Mouse (Mus musculus): ENCODE measurements around the gene Kpna4. TPM values are rescaled to one million over a fixed set of nuclear protein-coding genes. Genes with fewer than 3 reads are reported as not detected.
A peak's percentile ranks its signal among the peaks of the same experiment; 100 is the strongest.
"Not testable (repeated sequence)": the region's sequence is repeated elsewhere in the genome, so short reads cannot be mapped to it uniquely, and the experiment has no call there.

The Kpna4 gene
- polyA plus RNA-seq, 1 experiment: 81.6 TPM

DNA sequence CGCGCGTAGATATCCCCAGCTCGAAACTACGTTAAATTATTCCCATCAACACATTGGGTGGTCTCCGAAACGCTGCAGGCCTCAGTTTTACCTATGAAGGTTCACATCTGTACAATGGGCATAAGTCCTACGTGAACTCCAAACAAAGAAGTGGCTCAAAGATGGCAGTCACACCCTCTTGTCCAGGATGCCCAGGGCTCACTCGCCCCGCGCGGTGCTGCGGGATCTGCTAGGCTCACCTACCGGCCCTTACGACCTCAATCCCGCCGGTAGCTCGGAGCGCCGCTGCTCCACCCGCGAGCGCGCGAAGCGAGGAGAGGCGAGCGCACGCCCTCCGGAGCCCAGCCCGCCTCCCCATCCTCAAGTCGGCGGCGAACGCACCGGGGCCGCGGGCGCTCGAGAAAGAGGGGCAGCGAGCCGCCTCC lies 82.7 kb downstream of the Kpna4 start:
- Histone ChIP-seq H3K4me3 (ENCODE audit: insufficient read depth, low read depth, low read length) (peak overlapping the region; percentile 59), H3K27ac (ENCODE audit: insufficient read depth, low read depth, low read length) (no peak overlapping the region), H3K4me1 (ENCODE audit: control insufficient read depth, insufficient read depth, low read length) (peaks cover 3% of the 10 kb centered on the region; the same call in 1 of the 2 replicates)
- no peak for TF ChIP-seq CTCF (IDR thresholded peaks at IDR 0.05; ENCODE audit: insufficient read depth, low read depth, low read length)
- no peak for TF ChIP-seq POLR2A (IDR thresholded peaks at IDR 0.05; ENCODE audit: insufficient read depth, low read depth, low read length)
- under 1% methylated on average over 42 of the region's 42 CpGs for WGBS

DNA sequence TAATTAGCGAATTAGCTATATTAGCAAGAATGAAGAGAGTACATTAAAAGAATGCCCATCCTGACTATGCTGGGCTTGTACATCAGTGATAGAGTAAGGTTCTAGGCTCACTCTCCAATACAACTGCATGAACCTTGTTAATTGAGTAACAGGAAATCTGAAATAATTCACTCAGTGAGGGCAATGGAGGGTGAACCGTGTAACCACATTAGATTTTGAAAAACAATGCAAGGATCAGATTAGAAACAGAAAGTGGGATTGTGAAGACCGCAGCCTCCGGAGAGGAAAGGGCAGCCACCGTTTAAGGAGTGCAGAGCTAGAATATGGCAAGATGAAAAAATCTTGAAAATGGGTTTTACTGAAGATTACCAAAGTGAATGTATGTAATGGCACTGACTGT lies 85.6 kb downstream of the Kpna4 start:
- H3K4me1 ChIP-seq (ENCODE audit: control insufficient read depth, insufficient read depth, low read length): peaks cover 3% of the 10 kb centered on the region; the same call in 1 of the 2 replicates
- H3K27ac ChIP-seq (ENCODE audit: insufficient read depth, low read depth, low read length): no peak overlapping the region
- WGBS: 51% methylated on average over 5 of the region's 5 CpGs
- TF ChIP-seq CTCF (IDR thresholded peaks at IDR 0.05; ENCODE audit: insufficient read depth, low read depth, low read length): no peak
- no peak for TF ChIP-seq POLR2A (IDR thresholded peaks at IDR 0.05; ENCODE audit: insufficient read depth, low read depth, low read length)
- H3K4me3 ChIP-seq (ENCODE audit: insufficient read depth, low read depth, low read length): no peak overlapping the region

DNA sequence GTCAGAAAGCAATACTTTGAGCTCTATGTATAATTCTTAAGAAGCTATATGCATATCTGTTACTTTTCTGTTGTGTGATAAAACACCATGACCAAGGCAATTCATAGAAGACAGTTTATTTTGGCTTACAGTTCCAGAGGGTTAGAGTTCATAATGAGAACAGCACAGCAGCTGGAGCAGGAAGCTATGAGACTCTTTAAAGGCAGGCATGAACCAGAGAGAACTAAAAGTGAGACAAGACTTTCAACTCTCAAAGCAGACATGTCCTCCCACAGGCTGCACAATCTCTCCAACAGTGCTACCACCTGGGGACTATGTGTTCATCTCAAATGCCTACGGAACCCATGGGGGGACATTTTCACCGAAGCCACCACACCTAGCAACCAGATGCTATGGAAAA lies 86.8 kb downstream of the Kpna4 start:
- TF ChIP-seq CTCF (IDR thresholded peaks at IDR 0.05; ENCODE audit: insufficient read depth, low read depth, low read length) (no peak), POLR2A (IDR thresholded peaks at IDR 0.05; ENCODE audit: insufficient read depth, low read depth, low read length) (no peak)
- no peak overlapping the region for H3K4me3 ChIP-seq (ENCODE audit: insufficient read depth, low read depth, low read length)

DNA sequence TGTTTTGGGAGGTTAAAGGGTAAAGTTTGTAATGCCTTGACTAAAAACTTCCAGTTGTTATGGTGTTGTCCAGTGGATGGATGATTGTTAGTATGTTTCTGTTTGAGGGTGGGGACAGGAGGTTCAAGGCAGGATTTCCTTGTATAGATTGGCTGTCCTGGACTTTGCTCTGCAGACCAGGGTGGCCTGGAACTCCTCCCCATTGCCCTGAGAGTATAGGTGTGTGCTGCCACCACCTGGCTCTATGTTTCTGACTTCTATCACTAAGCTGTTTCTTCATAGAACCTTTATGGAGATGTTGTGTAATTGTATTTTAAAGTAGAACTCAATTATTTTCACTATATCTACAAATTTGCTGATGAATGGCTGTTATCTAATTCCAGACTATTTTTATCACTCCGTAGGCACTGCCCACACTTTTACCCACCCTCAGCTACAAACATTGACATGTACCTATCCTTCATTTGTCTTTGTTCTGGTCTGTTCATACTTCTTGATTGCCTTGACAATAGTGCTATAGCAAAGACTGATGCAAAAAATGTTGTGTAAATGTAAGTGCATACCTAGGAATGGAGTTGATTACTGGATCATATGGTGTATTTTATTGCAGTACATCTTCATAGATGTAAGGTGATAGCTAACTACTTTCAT lies 100.7 kb downstream of the Kpna4 start:
- no peak overlapping the region for H3K4me3 ChIP-seq (ENCODE audit: insufficient read depth, low read depth, low read length)
- TF ChIP-seq CTCF (IDR thresholded peaks at IDR 0.05; ENCODE audit: insufficient read depth, low read depth, low read length) (no peak), POLR2A (IDR thresholded peaks at IDR 0.05; ENCODE audit: insufficient read depth, low read depth, low read length) (no peak)
- 94% methylated on average over 1 of the region's 1 CpGs for WGBS
- H3K27ac ChIP-seq (ENCODE audit: insufficient read depth, low read depth, low read length): no peak overlapping the region
- H3K4me1 ChIP-seq (ENCODE audit: control insufficient read depth, insufficient read depth, low read length): no peaks in the 10 kb centered on the region

More for the DNA sequence above, 86.8 kb downstream of the Kpna4 start:
- H3K27ac ChIP-seq (ENCODE audit: insufficient read depth, low read depth, low read length): no peak overlapping the region
- WGBS: 76% methylated on average over 2 of the region's 2 CpGs
- no peaks in the 10 kb centered on the region for H3K4me1 ChIP-seq (ENCODE audit: control insufficient read depth, insufficient read depth, low read length)

DNA sequence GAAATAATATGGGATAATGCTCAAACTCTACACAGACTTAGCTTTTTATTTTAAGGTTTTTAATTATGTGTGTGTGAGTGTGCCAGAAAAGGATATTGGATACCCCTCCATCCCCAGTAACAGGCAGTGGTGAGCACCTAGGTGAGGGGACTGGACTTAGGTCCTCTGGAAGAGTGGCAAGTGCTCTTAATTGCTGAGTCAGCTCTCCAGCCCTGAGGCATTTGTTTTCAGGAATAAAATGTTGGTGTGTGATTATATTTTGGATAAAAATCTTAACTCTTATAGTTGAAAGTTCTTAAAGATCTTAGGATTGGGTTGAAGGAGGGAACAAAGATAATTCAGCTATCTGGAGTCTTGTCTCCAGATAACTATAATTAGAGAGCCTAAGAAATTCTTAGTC lies 106.1 kb downstream of the Kpna4 start:
- no peak overlapping the region for H3K27ac ChIP-seq (ENCODE audit: insufficient read depth, low read depth, low read length)
- TF ChIP-seq POLR2A (IDR thresholded peaks at IDR 0.05; ENCODE audit: insufficient read depth, low read depth, low read length) (no peak), CTCF (IDR thresholded peaks at IDR 0.05; ENCODE audit: insufficient read depth, low read depth, low read length) (no peak)
- no peaks in the 10 kb centered on the region for H3K4me1 ChIP-seq (ENCODE audit: control insufficient read depth, insufficient read depth, low read length)
- no peak overlapping the region for H3K4me3 ChIP-seq (ENCODE audit: insufficient read depth, low read depth, low read length)

DNA sequence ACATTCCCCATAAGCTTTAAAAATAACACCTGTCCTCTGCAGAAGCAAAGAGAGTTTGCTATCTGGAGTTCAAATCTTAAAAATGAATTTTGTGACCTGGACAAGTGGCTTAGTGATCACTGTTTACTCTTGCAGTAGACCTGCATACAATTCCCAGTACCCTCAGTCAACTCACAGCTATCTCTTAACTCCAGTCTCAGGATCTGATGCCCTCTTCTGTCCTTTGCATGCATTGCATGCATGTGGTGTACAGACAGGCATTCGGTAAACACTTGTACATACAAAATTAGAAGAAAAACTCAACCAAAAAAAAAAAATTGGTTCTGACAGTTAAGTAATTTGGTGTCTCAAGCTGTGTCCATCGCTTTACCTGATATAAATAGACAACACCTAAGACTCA lies 106.6 kb downstream of the Kpna4 start:
- Histone ChIP-seq H3K4me1 (ENCODE audit: control insufficient read depth, insufficient read depth, low read length) (no peaks in the 10 kb centered on the region), H3K27ac (ENCODE audit: insufficient read depth, low read depth, low read length) (no peak overlapping the region), H3K4me3 (ENCODE audit: insufficient read depth, low read depth, low read length) (no peak overlapping the region)
- TF ChIP-seq POLR2A (IDR thresholded peaks at IDR 0.05; ENCODE audit: insufficient read depth, low read depth, low read length) (no peak), CTCF (IDR thresholded peaks at IDR 0.05; ENCODE audit: insufficient read depth, low read depth, low read length) (no peak)
- WGBS: 97% methylated on average over 2 of the region's 2 CpGs

DNA sequence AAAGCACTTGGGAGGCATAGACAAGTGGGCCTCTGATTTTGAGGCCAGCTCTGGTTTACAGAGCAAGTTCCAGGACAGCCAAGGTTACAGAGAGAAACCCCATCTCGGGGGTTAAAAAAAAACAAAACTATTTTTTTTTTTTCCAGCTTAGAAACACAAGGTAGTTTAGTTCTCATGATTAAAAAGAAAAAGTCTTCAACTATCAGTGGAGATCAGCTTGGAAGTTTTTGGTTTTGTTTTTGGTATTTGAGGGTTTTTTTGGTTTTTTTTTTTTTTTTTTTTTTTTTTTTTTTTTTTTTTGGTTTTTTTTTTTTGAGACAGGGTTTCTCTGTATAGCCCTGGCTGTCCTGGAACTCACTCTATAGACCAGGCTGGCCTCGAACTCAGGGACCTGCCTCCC lies 108.3 kb downstream of the Kpna4 start:
- WGBS: 95% methylated on average over 2 of the region's 2 CpGs
- H3K27ac ChIP-seq (ENCODE audit: insufficient read depth, low read depth, low read length); H3K4me1 ChIP-seq (ENCODE audit: control insufficient read depth, insufficient read depth, low read length); H3K4me3 ChIP-seq (ENCODE audit: insufficient read depth, low read depth, low read length): not testable (repeated sequence)

DNA sequence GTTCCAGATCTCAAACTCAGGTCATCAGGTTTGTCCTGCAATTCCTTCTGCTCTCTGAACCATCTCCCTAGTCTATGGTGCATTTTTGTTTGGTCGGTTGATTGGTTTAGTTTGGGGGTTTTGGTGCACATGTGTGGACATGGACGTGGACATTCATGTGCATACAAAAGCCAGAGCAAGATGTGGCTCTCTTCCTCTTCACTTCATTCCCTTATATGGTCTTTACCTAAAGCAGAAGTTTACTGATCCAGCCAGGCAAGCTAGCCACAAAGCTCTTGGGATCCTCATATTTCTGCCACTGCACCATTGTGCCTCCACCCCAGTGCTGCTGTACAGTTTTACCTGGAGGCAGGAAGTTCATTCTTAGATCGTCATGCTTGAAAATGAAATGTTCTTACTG lies 109.7 kb downstream of the Kpna4 start:
- no peak overlapping the region for H3K27ac ChIP-seq (ENCODE audit: insufficient read depth, low read depth, low read length)
- WGBS: 92% methylated on average over 3 of the region's 3 CpGs
- H3K4me3 ChIP-seq (ENCODE audit: insufficient read depth, low read depth, low read length): no peak overlapping the region
- no peaks in the 10 kb centered on the region for H3K4me1 ChIP-seq (ENCODE audit: control insufficient read depth, insufficient read depth, low read length)
- TF ChIP-seq CTCF (IDR thresholded peaks at IDR 0.05; ENCODE audit: insufficient read depth, low read depth, low read length): no peak
- no peak for TF ChIP-seq POLR2A (IDR thresholded peaks at IDR 0.05; ENCODE audit: insufficient read depth, low read depth, low read length)

Other genes with a start within 250 kb of the Kpna4 start
- gene Ift80, start 122.5 kb downstream of the Kpna4 start, polyA plus RNA-seq (2012; ENCODE audit: insufficient read depth, insufficient read length, low replicate concordance, missing spikeins): not detected in 2 replicates
- 213 and 386 TPM in 2 replicates for gene Smc4, start 122.4 kb downstream of the Kpna4 start, polyA plus RNA-seq (2012; ENCODE audit: insufficient read depth, insufficient read length, low replicate concordance, missing spikeins)
- not detected in 2 replicates for gene Trim59, start 82.4 kb downstream of the Kpna4 start, polyA plus RNA-seq (2012; ENCODE audit: insufficient read depth, insufficient read length, low replicate concordance, missing spikeins)
- gene Arl14, start 95.3 kb upstream of the Kpna4 start, polyA plus RNA-seq (2012; ENCODE audit: insufficient read depth, insufficient read length, low replicate concordance, missing spikeins): not detected in 2 replicates
- gene Ppm1l, start 189.7 kb upstream of the Kpna4 start, polyA plus RNA-seq (2012; ENCODE audit: insufficient read depth, insufficient read length, low replicate concordance, missing spikeins): not detected in 2 replicates